10 mouse cellular contexts compared by ENCODE assay signal in the genomic region with DNA sequence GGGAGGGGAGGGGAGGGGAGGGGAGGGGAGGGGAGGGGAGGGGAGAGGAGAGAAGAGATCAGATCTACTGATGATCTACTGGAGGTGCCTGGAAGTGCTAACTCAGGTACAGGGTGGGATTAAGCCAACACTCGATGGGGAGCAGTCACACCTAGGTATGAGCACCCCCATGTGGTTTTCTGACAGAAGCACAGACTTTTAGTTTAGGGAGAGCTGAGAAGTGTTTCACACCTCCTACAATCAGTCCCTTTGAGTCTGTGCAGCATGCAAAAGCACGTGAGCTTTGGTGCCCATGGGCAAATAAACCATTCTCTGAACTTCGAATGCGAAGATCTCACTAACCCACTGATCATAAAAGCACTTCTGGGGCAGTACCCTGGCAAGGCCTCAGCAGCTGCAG. TPM values are rescaled to one million over a fixed set of nuclear protein-coding genes. Genes with fewer than 3 reads are reported as not detected.
A peak's percentile ranks its signal among the peaks of the same experiment; 100 is the strongest.
DNase-seq lines count a peak whose midpoint lies in the region; ATAC-seq and TF ChIP-seq lines count a peak whose summit lies in the region.
"Had no signal": no experiment of that assay in that cellular context is flagged by ENCODE, and none has a peak within 500 bp of the region (broad histone marks: within the 10 kb centered on the region; RNA-seq: fewer than 3 reads in every experiment).

No protein-coding gene starts in this region.

- dilution Hi-C loops in CH12.LX (cut with MboI; ENCODE audit: extremely low pct_ligation_motif_present, extremely low pct_unique_long_range_greater_than_20kb, low sequenced_read_pairs), result no loop called here

- no peaks in the 10 kb centered on the region for H3K79me2 ChIP-seq in CH12.LX (replicated peaks; ENCODE audit: control insufficient read depth, extremely low read depth, insufficient read depth, poor library complexity, severe bottlenecking)

- no peak for DNase-seq in layer of hippocampus, adult 2 months (ENCODE audit: low spot score in 2 of 2)
- DNase-seq in layer of hippocampus, adult 9-10 months (ENCODE audit: low spot score), result no peak
- DNase-seq in B cell, adult 2 months, result peak; percentile 27 to 38
- peak; percentile 44 for DNase-seq in CH12.LX (ENCODE audit: extremely low read depth)
- DNase-seq in ovary, postnatal 10 days (ENCODE audit: low spot score), result no peak
- no peak for DNase-seq in ovary, postnatal 36 days (ENCODE audit: low spot score)
- no peak for DNase-seq in left cerebral cortex, adult 9 months (ENCODE audit: low spot score in 2 of 2)
- DNase-seq: heart, postnatal 4 days had no signal

- TF ChIP-seq CTCF in layer of hippocampus, adult 2 months (conservative IDR thresholded peaks at IDR 0.05), result peak; percentile 70
- peak in 1 of 2 experiments; percentile 77; a peak in 2 of 4 replicates for TF ChIP-seq CTCF in CH12.LX (conservative IDR thresholded peaks at IDR 0.05 in 1 of 2, IDR thresholded peaks at IDR 0.05 in 1 of 2; ENCODE audit: low read depth in 2 of 2, low read length in 2 of 2)
- peak; percentile 63 for TF ChIP-seq CTCF in intestine, postnatal 0 days (IDR thresholded peaks at IDR 0.05; ENCODE audit: low read depth)

- H3K27me3 ChIP-seq in CH12.LX (replicated peaks), result peaks cover 4% of the 10 kb centered on the region
- no peaks in the 10 kb centered on the region for H3K27me3 ChIP-seq in intestine, postnatal 0 days (replicated peaks; ENCODE audit: control insufficient read depth, insufficient read depth, low read length)
- H3K27me3 ChIP-seq: limb, embryonic 12.5 days had no signal

- H3K9ac ChIP-seq in CH12.LX (ENCODE audit: insufficient read depth, low read depth), result no peak overlapping the region
- no peak overlapping the region for H3K9ac ChIP-seq in intestine, postnatal 0 days (ENCODE audit: low read depth, low read length)
- H3K9ac ChIP-seq: limb, embryonic 12.5 days had no signal

- WGBS in intestine, postnatal 0 days, result 37% methylated on average over 4 of the region's 4 CpGs

- H3K4me3 ChIP-seq in layer of hippocampus, adult 2 months, result no peak overlapping the region
- H3K4me3 ChIP-seq in CH12.LX (replicated peaks in 1 of 3; ENCODE audit: low read depth in 2 of 3, low read length in 2 of 3, poor library complexity in 1 of 3), result no peak overlapping the region
- no peak overlapping the region for H3K4me3 ChIP-seq in intestine, postnatal 0 days (ENCODE audit: low read depth, low read length)
- H3K4me3 ChIP-seq: limb, embryonic 12.5 days had no signal

- peaks cover 0 to 11% of the 10 kb centered on the region in 2 experiments; a peak in 2 of 4 replicates for H3K4me1 ChIP-seq in CH12.LX (ENCODE audit: control insufficient read depth in 1 of 2, insufficient read depth in 2 of 2)
- H3K4me1 ChIP-seq in intestine, postnatal 0 days (replicated peaks; ENCODE audit: control insufficient read depth, insufficient read depth, low read length), result peaks cover 2% of the 10 kb centered on the region; the same call in 1 of the 2 replicates

- no peak for TF ChIP-seq POLR2A in CH12.LX (IDR thresholded peaks at IDR 0.05; ENCODE audit: low read depth, low read length)

- TF ChIP-seq RAD21 in CH12.LX (IDR thresholded peaks at IDR 0.05; ENCODE audit: low read depth, low read length), result peak; percentile 79

- H3K9me3 ChIP-seq in CH12.LX (replicated peaks; ENCODE audit: low read length), result no peaks in the 10 kb centered on the region
- no peaks in the 10 kb centered on the region for H3K9me3 ChIP-seq in intestine, postnatal 0 days (ENCODE audit: control insufficient read depth)
- H3K9me3 ChIP-seq: limb, embryonic 12.5 days had no signal

- H3K36me3 ChIP-seq in CH12.LX (replicated peaks in 1 of 2; ENCODE audit: control insufficient read depth in 1 of 2, insufficient read depth in 1 of 2, low read length in 1 of 2), result peaks cover 10 to 25% of the 10 kb centered on the region in 2 experiments
- peaks cover 8% of the 10 kb centered on the region; the same call in 1 of the 2 replicates for H3K36me3 ChIP-seq in intestine, postnatal 0 days (ENCODE audit: control insufficient read depth, insufficient read depth)

- H3K4me2 ChIP-seq in CH12.LX (ENCODE audit: insufficient read depth, low read depth, poor library complexity, severe bottlenecking), result no peak overlapping the region
- H3K4me2 ChIP-seq in intestine, postnatal 0 days (replicated peaks; ENCODE audit: low read depth), result no peak overlapping the region
- H3K4me2 ChIP-seq: limb, embryonic 12.5 days had no signal

- ATAC-seq in intestine, postnatal 0 days, result no peak

- no peak overlapping the region for H3K27ac ChIP-seq in layer of hippocampus, adult 2 months
- no peak overlapping the region for H3K27ac ChIP-seq in CH12.LX (ENCODE audit: insufficient read depth, low read depth)
- H3K27ac ChIP-seq in intestine, postnatal 0 days (ENCODE audit: low read depth, low read length), result peak overlapping the region; percentile 46; the same call in 1 of the 2 replicates
- H3K27ac ChIP-seq: limb, embryonic 12.5 days had no signal

- in situ Hi-C loops in CH12.LX (cut with MboI; ENCODE audit: low pct_ligation_motif_present, low pct_unique_long_range_greater_than_20kb, low sequenced_read_pairs), result no loop called here

- TF ChIP-seq EP300 in CH12.LX (IDR thresholded peaks at IDR 0.05; ENCODE audit: low read length), result no peak

TF ChIP-seq in CH12.LX, 34 proteins besides CTCF, POLR2A, EP300 and RAD21:
- TF ChIP-seq SMC3 (IDR thresholded peaks at IDR 0.05; ENCODE audit: low read depth, low read length) (peak; percentile 49), CHD1 (IDR thresholded peaks at IDR 0.05; ENCODE audit: low read depth, low read length) (no peak), MYC (IDR thresholded peaks at IDR 0.05; ENCODE audit: low read depth, low read length) (0 out of 2 replicates have a peak, but pooled peaks have one; percentile 11)

RNA-seq across cellular contexts. Expression of gene Zfp768, which starts 3.1 kb away (rescaled TPM):
- 10 to 100 TPM; 11.4 to 11.8 TPM for total RNA-seq in layer of hippocampus, adult 2 months (2021)
- total RNA-seq in CH12.LX (2012; rRNA removed) (8.5 and 9.9 TPM in 2 replicates), CH12.LX (2014; rRNA removed) (4.3 and 5.0 TPM in 2 replicates)
- polyA plus RNA-seq in CH12.LX (2012; ENCODE audit: insufficient read length, low read depth), result 6.4 and 6.6 TPM in 2 replicates
- 16.3 and 18.0 TPM in 2 replicates for polyA plus RNA-seq in intestine, postnatal 0 days (2015; fragmentation: Nextera tagmentation; extraction: Ambion mirVana)

RNA-seq across cellular contexts. Expression of gene Zfp747, which starts 33.5 kb away (rescaled TPM):
- 1 to 10 TPM; 6.7 to 6.9 TPM for total RNA-seq in layer of hippocampus, adult 2 months (2021)
- 8.2 and 9.7 TPM in 2 replicates for total RNA-seq in CH12.LX (2012; rRNA removed)
- total RNA-seq in CH12.LX (2014; rRNA removed), result 6.3 and 7.2 TPM in 2 replicates
- 7.7 and 8.2 TPM in 2 replicates for polyA plus RNA-seq in CH12.LX (2012; ENCODE audit: insufficient read length, low read depth)
- 7.3 and 9.0 TPM in 2 replicates for polyA plus RNA-seq in intestine, postnatal 0 days (2015; fragmentation: Nextera tagmentation; extraction: Ambion mirVana)

RNA-seq across cellular contexts. Expression of gene 9130019O22Rik, which starts 44.6 kb away (rescaled TPM):
- total RNA-seq in layer of hippocampus, adult 2 months (2021), result 1 to 10 TPM; 3.1 to 4.2 TPM
- total RNA-seq in CH12.LX (2012; rRNA removed), result 4.2 and 5.0 TPM in 2 replicates
- 3.1 and 4.0 TPM in 2 replicates for total RNA-seq in CH12.LX (2014; rRNA removed)
- 2.7 and 3.3 TPM in 2 replicates for polyA plus RNA-seq in CH12.LX (2012; ENCODE audit: insufficient read length, low read depth)
- polyA plus RNA-seq in intestine, postnatal 0 days (2015; fragmentation: Nextera tagmentation; extraction: Ambion mirVana), result 4.7 and 5.8 TPM in 2 replicates

RNA-seq across cellular contexts. Expression of gene Itgal, which starts 46.3 kb away (rescaled TPM):
- under 1 TPM; 0.20 to 0.36 TPM for total RNA-seq in layer of hippocampus, adult 2 months (2021)
- total RNA-seq in CH12.LX (2012; rRNA removed) (49.1 and 69.0 TPM in 2 replicates), CH12.LX (2014; rRNA removed) (36.7 and 43.9 TPM in 2 replicates)
- polyA plus RNA-seq in CH12.LX (2012; ENCODE audit: insufficient read length, low read depth), result 164 and 177 TPM in 2 replicates
- 0.69 and 0.87 TPM in 2 replicates for polyA plus RNA-seq in intestine, postnatal 0 days (2015; fragmentation: Nextera tagmentation; extraction: Ambion mirVana)

RNA-seq across cellular contexts. Expression of gene E430018J23Rik, which starts 51.1 kb away (rescaled TPM):
- 1 to 10 TPM; 7.5 to 8.0 TPM for total RNA-seq in layer of hippocampus, adult 2 months (2021)
- total RNA-seq in CH12.LX (2012; rRNA removed) (5.4 and 8.9 TPM in 2 replicates), CH12.LX (2014; rRNA removed) (8.3 and 9.2 TPM in 2 replicates)
- 3.2 and 3.8 TPM in 2 replicates for polyA plus RNA-seq in CH12.LX (2012; ENCODE audit: insufficient read length, low read depth)
- 6.8 and 8.0 TPM in 2 replicates for polyA plus RNA-seq in intestine, postnatal 0 days (2015; fragmentation: Nextera tagmentation; extraction: Ambion mirVana)

Comparison
In these comparisons a context has a peak if more than half of its experiments do, and no peak if none do; other contexts are left out.
1. DNase-seq: peak in B cell, adult 2 months (2 of 2) and CH12.LX (single experiment); none in layer of hippocampus, adult 2 months (0 of 2), layer of hippocampus, adult 9-10 months (single experiment), ovary, postnatal 10 days (single experiment), ovary, postnatal 36 days (single experiment) and left cerebral cortex, adult 9 months (0 of 2).